Mouse (Mus musculus) lung, postnatal 0 days (tissue): ENCODE measurements at regions not wholly inside any gene's neighbourhood (a gene's known extent, or its start where the extent isn't known, plus 50 kb on each side); places are given as distances from the start of the nearest gene placed in this dataset.

Experiments
- ATAC-seq: fragments of 200-750 bp; cut with Nextera tagmentation; 2 replicates; pipeline ENCODE4 v1.8.0; 2017; ENCODE audit warnings: moderate library complexity
- DNase-seq: peaks from one replicate; pipeline ENCODE4 v3.0.0-alpha.2; 2016; ENCODE audit warnings: low spot score
- H3K27ac ChIP-seq: fragments of 300-500 bp; sonication (generic); 2 replicates; pipeline ENCODE4 v1.5.1; 2014; ENCODE audit warnings: antibody characterized with exemption, mild to moderate bottlenecking, low read length, mixed read lengths
- H3K27me3 ChIP-seq: fragments of 300-500 bp; sonication (generic); replicated peaks from 2 replicates; pipeline ENCODE4 v1.6.1; 2014; ENCODE audit warnings: low read length, mixed read lengths; ENCODE audit not compliant: insufficient read depth
- H3K36me3 ChIP-seq: fragments of 300-500 bp; sonication (generic); 2 replicates; pipeline ENCODE4 v1.6.1; 2014; ENCODE audit warnings: low read length, mixed read lengths; ENCODE audit not compliant: insufficient read depth
- H3K4me1 ChIP-seq: fragments of 300-500 bp; sonication (generic); 2 replicates; pipeline ENCODE4 v1.6.1; 2014; ENCODE audit warnings: antibody characterized with exemption, low read depth, low read length, mixed read lengths; ENCODE audit not compliant: insufficient read depth
- H3K4me2 ChIP-seq: fragments of 300-500 bp; sonication (generic); replicated peaks from 2 replicates; pipeline ENCODE4 v1.6.1; 2014; ENCODE audit warnings: low read depth, mild to moderate bottlenecking, low read length, moderate library complexity, mixed read lengths
- H3K4me3 ChIP-seq: fragments of 300-500 bp; sonication (generic); 2 replicates; pipeline ENCODE4 v1.5.1; 2014; ENCODE audit warnings: low read depth, low read length
- H3K9ac ChIP-seq: fragments of 300-500 bp; sonication (generic); replicated peaks from 2 replicates; pipeline ENCODE4 v1.6.1; 2014; ENCODE audit warnings: low read depth, mild to moderate bottlenecking
- H3K9me3 ChIP-seq: fragments of 300-500 bp; sonication (generic); 2 replicates; pipeline ENCODE4 v1.6.1; 2016; ENCODE audit warnings: low read length, mixed read lengths
- CTCF ChIP-seq: IDR thresholded peaks from 2 replicates; pipeline ENCODE4 v1.5.1; 2016; ENCODE audit warnings: antibody characterized with exemption, mild to moderate bottlenecking
- EP300 ChIP-seq: IDR thresholded peaks from 2 replicates; pipeline ENCODE4 v1.6.1; 2016; ENCODE audit warnings: antibody characterized with exemption, mild to moderate bottlenecking, control low read depth
- WGBS: fragments of 180-500 bp; shearing (Covaris S2); extraction: QIAGEN DNeasy Blood & Tissue Kit; methylation state at CpG from one replicate; pipeline ENCODE4 v1.1.7; 2014; 5-methylcytosine and 5-hydroxymethylcytosine counted together

GRCm38 (mm10) chr7:135935180-135935579 lies 219.0 kb upstream of the Mki67 start:
- no peaks in the 10 kb centered on the region for H3K9me3 ChIP-seq
- no peaks in the 10 kb centered on the region for H3K36me3 ChIP-seq
- WGBS: 37% methylated on average over 1 of the region's 1 CpGs
- TF ChIP-seq CTCF: no peak
- TF ChIP-seq EP300: no peak
- no peak overlapping the region for H3K27ac ChIP-seq
- no peak for DNase-seq
- H3K4me2 ChIP-seq: no peak overlapping the region
- no peaks in the 10 kb centered on the region for H3K4me1 ChIP-seq
- H3K27me3 ChIP-seq: no peaks in the 10 kb centered on the region
- H3K9ac ChIP-seq: no peak overlapping the region
- no peak overlapping the region for H3K4me3 ChIP-seq
- ATAC-seq: no peak

DNA sequence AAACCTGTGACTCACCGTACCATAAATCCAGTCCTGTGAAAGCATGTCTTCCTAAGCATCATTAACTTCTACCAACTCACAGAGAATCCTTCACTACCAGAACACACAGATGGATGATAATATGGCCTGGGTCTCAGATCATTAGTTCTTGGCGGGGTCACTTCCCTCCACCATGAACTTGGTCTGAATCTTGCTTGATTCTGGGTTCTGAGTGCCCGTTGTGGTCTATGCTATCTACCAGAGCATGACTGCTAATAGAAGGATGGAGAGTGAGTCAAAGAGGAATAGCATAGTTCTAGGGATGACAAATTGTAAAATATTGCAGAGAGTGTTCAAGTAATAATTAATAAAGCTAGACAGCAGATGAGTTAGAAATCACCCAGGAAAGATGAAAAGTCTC lies 221.3 kb upstream of the Mki67 start:
- no peak overlapping the region for H3K4me2 ChIP-seq
- no peak overlapping the region for H3K4me3 ChIP-seq
- no peaks in the 10 kb centered on the region for H3K4me1 ChIP-seq
- WGBS: 86% methylated on average over 3 of the region's 3 CpGs
- no peaks in the 10 kb centered on the region for H3K27me3 ChIP-seq
- H3K27ac ChIP-seq: no peak overlapping the region
- no peak for TF ChIP-seq CTCF
- TF ChIP-seq EP300: no peak
- no peak overlapping the region for H3K9ac ChIP-seq
- DNase-seq (no peak), ATAC-seq (no peak)
- H3K36me3 ChIP-seq: no peaks in the 10 kb centered on the region
- no peaks in the 10 kb centered on the region for H3K9me3 ChIP-seq

DNA sequence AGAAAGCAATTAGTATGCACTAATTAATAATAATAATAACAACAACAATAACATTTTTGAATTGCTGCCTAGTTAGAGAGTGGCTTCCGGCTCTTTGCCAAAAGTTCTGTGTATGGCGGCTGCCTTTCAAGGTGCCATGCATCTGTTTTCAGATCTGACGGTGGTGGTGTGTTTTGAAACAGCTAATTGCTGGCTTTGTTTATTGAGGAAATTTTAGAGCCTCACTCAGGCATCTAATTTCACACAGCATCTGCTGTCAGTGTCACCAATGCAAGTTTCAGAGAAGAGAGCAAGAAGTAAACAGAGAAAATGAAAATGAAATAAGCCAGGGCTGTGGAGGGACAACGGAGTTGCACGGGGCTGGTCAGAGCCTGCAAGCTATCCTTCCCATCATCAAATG lies 223.2 kb upstream of the Mki67 start:
- Histone ChIP-seq H3K27ac (no peak overlapping the region), H3K4me1 (no peaks in the 10 kb centered on the region), H3K4me2 (no peak overlapping the region), H3K9ac (no peak overlapping the region), H3K4me3 (no peak overlapping the region), H3K9me3 (no peaks in the 10 kb centered on the region), H3K27me3 (no peaks in the 10 kb centered on the region), H3K36me3 (no peaks in the 10 kb centered on the region)
- no peak for TF ChIP-seq EP300
- TF ChIP-seq CTCF: no peak
- 64% methylated on average over 5 of the region's 5 CpGs for WGBS
- no peak for DNase-seq
- ATAC-seq: no peak

GRCm38 (mm10) chr7:135942826-135943225 lies 226.7 kb upstream of the Mki67 start:
- Histone ChIP-seq H3K27ac (no peak overlapping the region), H3K27me3 (no peaks in the 10 kb centered on the region), H3K9me3 (no peaks in the 10 kb centered on the region), H3K4me3 (no peak overlapping the region), H3K36me3 (no peaks in the 10 kb centered on the region), H3K4me2 (no peak overlapping the region), H3K9ac (no peak overlapping the region), H3K4me1 (no peaks in the 10 kb centered on the region)
- WGBS: 87% methylated on average over 2 of the region's 2 CpGs
- TF ChIP-seq CTCF (no peak), EP300 (no peak)
- no peak for ATAC-seq
- no peak for DNase-seq

DNA sequence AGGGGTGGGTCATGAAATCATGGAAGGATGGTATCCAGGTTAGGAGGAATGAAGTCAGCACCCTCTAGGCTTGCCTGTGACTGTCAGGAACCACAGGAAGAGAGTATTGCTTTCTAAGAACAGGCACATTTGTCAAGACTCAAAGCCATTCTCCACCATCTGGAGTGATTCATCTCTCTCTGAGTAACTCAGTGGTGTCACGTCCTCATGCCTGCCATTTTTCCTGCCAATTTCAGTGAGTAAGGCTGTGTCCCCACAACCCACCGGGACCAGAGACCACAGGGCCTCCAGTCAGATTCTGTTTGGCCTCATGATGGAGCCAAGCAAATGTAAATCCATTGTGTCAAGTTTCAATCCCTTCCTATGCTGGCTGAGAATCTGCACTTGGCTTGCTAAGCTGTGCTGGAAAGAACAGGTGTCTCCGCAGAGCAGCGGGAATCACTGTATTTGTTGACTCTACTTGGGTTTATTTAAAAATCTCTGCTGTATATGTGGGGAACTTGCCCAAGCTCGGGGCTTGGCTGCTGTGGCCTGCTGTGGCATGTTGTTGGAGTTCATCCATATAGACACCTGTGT lies 230.0 kb upstream of the Mki67 start:
- Histone ChIP-seq H3K4me2 (no peak overlapping the region), H3K4me3 (no peak overlapping the region), H3K27ac (no peak overlapping the region), H3K36me3 (no peaks in the 10 kb centered on the region), H3K9me3 (no peaks in the 10 kb centered on the region), H3K9ac (no peak overlapping the region), H3K27me3 (no peaks in the 10 kb centered on the region), H3K4me1 (no peaks in the 10 kb centered on the region)
- TF ChIP-seq EP300 (no peak), CTCF (no peak)
- ATAC-seq (no peak), DNase-seq (no peak)
- 69% methylated on average over 5 of the region's 5 CpGs for WGBS

GRCm38 (mm10) chr7:135961026-135961425 lies 244.9 kb upstream of the Mki67 start:
- Histone ChIP-seq H3K27me3 (no peaks in the 10 kb centered on the region), H3K9me3 (no peaks in the 10 kb centered on the region), H3K4me3 (no peak overlapping the region), H3K36me3 (no peaks in the 10 kb centered on the region), H3K4me1 (no peaks in the 10 kb centered on the region), H3K4me2 (no peak overlapping the region), H3K27ac (no peak overlapping the region), H3K9ac (no peak overlapping the region)
- ATAC-seq (no peak), DNase-seq (no peak)
- WGBS: 62% methylated on average over 8 of the region's 8 CpGs
- TF ChIP-seq CTCF: no peak
- no peak for TF ChIP-seq EP300

DNA sequence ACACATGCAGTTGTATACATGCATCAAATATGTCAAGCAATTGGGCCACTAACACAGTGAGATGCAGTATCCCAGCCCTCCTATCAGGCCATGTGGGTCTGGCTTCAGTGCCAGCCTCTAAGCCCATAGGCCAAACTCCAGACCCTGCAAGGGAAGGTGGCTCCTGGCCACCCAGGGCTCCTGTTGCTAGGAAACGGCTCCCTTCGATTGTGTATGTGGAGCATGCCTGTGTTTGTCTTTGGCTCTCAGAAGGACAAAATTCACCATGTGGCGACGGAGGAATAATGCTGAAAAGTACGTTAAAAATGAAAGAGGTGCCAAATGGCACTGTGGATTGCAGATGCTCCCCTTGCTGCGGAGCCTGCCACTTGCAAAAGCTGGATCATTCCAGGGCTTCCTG lies 249.4 kb upstream of the Mki67 start:
- H3K9ac ChIP-seq: no peak overlapping the region
- H3K4me1 ChIP-seq: no peaks in the 10 kb centered on the region
- DNase-seq (no peak), ATAC-seq (no peak)
- no peak overlapping the region for H3K27ac ChIP-seq
- TF ChIP-seq CTCF (no peak), EP300 (no peak)
- H3K4me2 ChIP-seq: no peak overlapping the region
- H3K4me3 ChIP-seq: no peak overlapping the region
- no peaks in the 10 kb centered on the region for H3K36me3 ChIP-seq
- no peaks in the 10 kb centered on the region for H3K9me3 ChIP-seq
- 45% methylated on average over 6 of the region's 6 CpGs for WGBS
- H3K27me3 ChIP-seq: no peaks in the 10 kb centered on the region
